Comparison of ENCODE assay signal across 16 mouse cellular contexts in genomic region chr5:106455984-106456383, GRCm38 (mm10). TPM values are rescaled to one million over a fixed set of nuclear protein-coding genes. Genes with fewer than 3 reads are reported as not detected.
A peak's percentile ranks its signal among the peaks of the same experiment; 100 is the strongest.
DNase-seq lines count a peak whose midpoint lies in the region; ATAC-seq and TF ChIP-seq lines count a peak whose summit lies in the region.
"Had no signal": no experiment of that assay in that cellular context is flagged by ENCODE, and none has a peak within 500 bp of the region (broad histone marks: within the 10 kb centered on the region; RNA-seq: fewer than 3 reads in every experiment).

No protein-coding gene starts in this region.

- H3K27me3 ChIP-seq in intestine, embryonic 14.5 days (replicated peaks; ENCODE audit: control insufficient read depth, insufficient read depth, low read length), result peaks cover 97% of the 10 kb centered on the region
- peaks cover 91% of the 10 kb centered on the region for H3K27me3 ChIP-seq in intestine, postnatal 0 days (replicated peaks; ENCODE audit: control insufficient read depth, insufficient read depth, low read length)
- H3K27me3 ChIP-seq in hindbrain, embryonic 10.5 days (ENCODE audit: insufficient read depth, poor library complexity, severe bottlenecking), result peaks cover 100% of the 10 kb centered on the region
- peaks cover 91% of the 10 kb centered on the region for H3K27me3 ChIP-seq in midbrain, embryonic 12.5 days
- peaks cover 81% of the 10 kb centered on the region for H3K27me3 ChIP-seq in neural tube, embryonic 15.5 days (replicated peaks)
- peaks cover 90% of the 10 kb centered on the region for H3K27me3 ChIP-seq in heart, embryonic 12.5 days (replicated peaks)
- H3K27me3 ChIP-seq: CH12.LX had no signal

- H3K27ac ChIP-seq in intestine, embryonic 14.5 days (ENCODE audit: low read depth), result no peak overlapping the region
- H3K27ac ChIP-seq in intestine, postnatal 0 days (ENCODE audit: low read depth, low read length), result no peak overlapping the region
- H3K27ac ChIP-seq in hindbrain, embryonic 10.5 days, result no peak overlapping the region
- peak overlapping the region; percentile 90 for H3K27ac ChIP-seq in midbrain, embryonic 12.5 days (replicated peaks)
- H3K27ac ChIP-seq in neural tube, embryonic 15.5 days (replicated peaks), result no peak overlapping the region
- no peak overlapping the region for H3K27ac ChIP-seq in heart, embryonic 12.5 days (ENCODE audit: poor library complexity, severe bottlenecking)
- H3K27ac ChIP-seq: heart, embryonic 13.5 days; stomach, embryonic 15.5 days had no signal

- 0 out of 2 replicates have a peak, but pooled peaks cover 4% of the 10 kb centered on the region for H3K4me1 ChIP-seq in intestine, embryonic 14.5 days (replicated peaks; ENCODE audit: control insufficient read depth, insufficient read depth, low read length)
- H3K4me1 ChIP-seq in intestine, postnatal 0 days (replicated peaks; ENCODE audit: control insufficient read depth, insufficient read depth, low read length), result peaks cover 5% of the 10 kb centered on the region; the same call in 1 of the 2 replicates
- H3K4me1 ChIP-seq in hindbrain, embryonic 10.5 days (replicated peaks), result peaks cover 56% of the 10 kb centered on the region
- peaks cover 45% of the 10 kb centered on the region for H3K4me1 ChIP-seq in midbrain, embryonic 12.5 days
- H3K4me1 ChIP-seq in neural tube, embryonic 15.5 days, result peaks cover 22% of the 10 kb centered on the region
- H3K4me1 ChIP-seq in lung, adult 2 months (ENCODE audit: control insufficient read depth, insufficient read depth, low read length), result no peaks in the 10 kb centered on the region
- H3K4me1 ChIP-seq in heart, embryonic 12.5 days (replicated peaks), result peaks cover 33% of the 10 kb centered on the region

- no peak for TF ChIP-seq CTCF in intestine, postnatal 0 days (IDR thresholded peaks at IDR 0.05; ENCODE audit: low read depth)
- no peak for TF ChIP-seq CTCF in lung, adult 2 months (IDR thresholded peaks at IDR 0.05; ENCODE audit: insufficient read depth, low read length)

- H3K4me2 ChIP-seq in intestine, embryonic 14.5 days (ENCODE audit: low read length), result no peak overlapping the region
- H3K4me2 ChIP-seq in intestine, postnatal 0 days (replicated peaks; ENCODE audit: low read depth), result no peak overlapping the region
- H3K4me2 ChIP-seq in midbrain, embryonic 12.5 days (replicated peaks), result peak overlapping the region; percentile 52
- no peak overlapping the region for H3K4me2 ChIP-seq in neural tube, embryonic 15.5 days
- H3K4me2 ChIP-seq in heart, embryonic 12.5 days, result no peak overlapping the region
- H3K4me2 ChIP-seq: heart, embryonic 13.5 days; stomach, embryonic 15.5 days had no signal

- no peaks in the 10 kb centered on the region for H3K9me3 ChIP-seq in intestine, embryonic 14.5 days (ENCODE audit: control insufficient read depth, low read length)
- no peaks in the 10 kb centered on the region for H3K9me3 ChIP-seq in intestine, postnatal 0 days (ENCODE audit: control insufficient read depth)
- H3K9me3 ChIP-seq in hindbrain, embryonic 10.5 days, result no peaks in the 10 kb centered on the region
- H3K9me3 ChIP-seq in midbrain, embryonic 12.5 days, result no peaks in the 10 kb centered on the region
- no peaks in the 10 kb centered on the region for H3K9me3 ChIP-seq in neural tube, embryonic 15.5 days (replicated peaks)
- no peaks in the 10 kb centered on the region for H3K9me3 ChIP-seq in heart, embryonic 12.5 days (replicated peaks)
- H3K9me3 ChIP-seq: heart, embryonic 13.5 days; stomach, embryonic 15.5 days had no signal

- no peak overlapping the region for H3K9ac ChIP-seq in intestine, embryonic 14.5 days (ENCODE audit: low read length)
- no peak overlapping the region for H3K9ac ChIP-seq in intestine, postnatal 0 days (ENCODE audit: low read depth, low read length)
- H3K9ac ChIP-seq in midbrain, embryonic 12.5 days (replicated peaks), result peak overlapping the region; percentile 73
- no peak overlapping the region for H3K9ac ChIP-seq in neural tube, embryonic 15.5 days (replicated peaks)
- no peak overlapping the region for H3K9ac ChIP-seq in heart, embryonic 12.5 days
- H3K9ac ChIP-seq: heart, embryonic 13.5 days; stomach, embryonic 15.5 days had no signal

- H3K4me3 ChIP-seq in intestine, embryonic 14.5 days (ENCODE audit: low read depth, low read length), result no peak overlapping the region
- no peak overlapping the region for H3K4me3 ChIP-seq in intestine, postnatal 0 days (ENCODE audit: low read depth, low read length)
- H3K4me3 ChIP-seq in hindbrain, embryonic 10.5 days, result peak overlapping the region; percentile 26; the same call in 1 of the 2 replicates
- H3K4me3 ChIP-seq in midbrain, embryonic 12.5 days, result peak overlapping the region; percentile 46
- 0 out of 2 replicates have a peak overlapping the region, but pooled peaks have one; percentile 5 for H3K4me3 ChIP-seq in neural tube, embryonic 15.5 days (replicated peaks)
- H3K4me3 ChIP-seq in lung, adult 2 months (replicated peaks; ENCODE audit: extremely low read depth, low read depth, low read length), result no peak overlapping the region
- H3K4me3 ChIP-seq in heart, embryonic 12.5 days, result no peak overlapping the region
- H3K4me3 ChIP-seq: heart, embryonic 13.5 days; stomach, embryonic 15.5 days had no signal

- no peak for TF ChIP-seq POLR2A in lung, adult 2 months (IDR thresholded peaks at IDR 0.05; ENCODE audit: borderline replicate concordance, extremely low read depth, low read depth, low read length)

- DNase-seq in intestine, embryonic 14.5 days (ENCODE audit: low spot score), result peak; percentile 54
- DNase-seq in hindbrain, embryonic 10.5 days (ENCODE audit: low spot score), result peak; percentile 23
- DNase-seq in lung, adult 2 months, result no peak
- DNase-seq: kidney, postnatal 14 days; liver had no signal

- ATAC-seq in intestine, embryonic 14.5 days (replicated peaks; ENCODE audit: low FRiP score, low TSS enrichment, low read depth), result no peak
- no peak for ATAC-seq in intestine, postnatal 0 days
- no peak for ATAC-seq in midbrain, embryonic 12.5 days (ENCODE audit: low FRiP score, low read depth)
- no peak for ATAC-seq in neural tube, embryonic 15.5 days (ENCODE audit: low FRiP score)
- no peak for ATAC-seq in heart, embryonic 12.5 days (ENCODE audit: insufficient number of reproducible peaks, low FRiP score)
- ATAC-seq: inflammation-experienced regulatory T-cells, adult 6 months; lung, postnatal 0 days had no signal

- no peaks in the 10 kb centered on the region for H3K36me3 ChIP-seq in intestine, embryonic 14.5 days (ENCODE audit: control insufficient read depth, insufficient read depth, low read length)
- H3K36me3 ChIP-seq in intestine, postnatal 0 days (ENCODE audit: control insufficient read depth, insufficient read depth), result no peaks in the 10 kb centered on the region
- no peaks in the 10 kb centered on the region for H3K36me3 ChIP-seq in hindbrain, embryonic 10.5 days
- no peaks in the 10 kb centered on the region for H3K36me3 ChIP-seq in midbrain, embryonic 12.5 days
- no peaks in the 10 kb centered on the region for H3K36me3 ChIP-seq in neural tube, embryonic 15.5 days
- H3K36me3 ChIP-seq in heart, embryonic 12.5 days, result no peaks in the 10 kb centered on the region
- H3K36me3 ChIP-seq: heart, embryonic 13.5 days; stomach, embryonic 15.5 days had no signal

- 3% methylated on average over 7 of the region's 7 CpGs for WGBS in intestine, embryonic 14.5 days
- 4% methylated on average over 7 of the region's 7 CpGs for WGBS in intestine, postnatal 0 days
- 1% methylated on average over 7 of the region's 7 CpGs for WGBS in hindbrain, embryonic 10.5 days
- 2% methylated on average over 7 of the region's 7 CpGs for WGBS in midbrain, embryonic 12.5 days
- WGBS in neural tube, embryonic 15.5 days, result 1% methylated on average over 7 of the region's 7 CpGs
- 5% methylated on average over 7 of the region's 7 CpGs for WGBS in lung, adult 2 months
- 3% methylated on average over 7 of the region's 7 CpGs for WGBS in heart, embryonic 12.5 days

RNA-seq across cellular contexts. Expression of gene Barhl2, which starts 2.0 kb away (rescaled TPM):
- not detected in 2 replicates for polyA plus RNA-seq in intestine, embryonic 14.5 days (2014; fragmentation: Nextera tagmentation; extraction: Ambion mirVana)
- not detected in 2 replicates for polyA plus RNA-seq in intestine, postnatal 0 days (2015; fragmentation: Nextera tagmentation; extraction: Ambion mirVana)
- polyA plus RNA-seq in hindbrain, embryonic 10.5 days (2016; fragmentation: Nextera tagmentation; extraction: Ambion mirVana), result 1.1 and 1.4 TPM in 2 replicates
- polyA plus RNA-seq in midbrain, embryonic 12.5 days (2016; fragmentation: Nextera tagmentation; extraction: Ambion mirVana), result 8.4 and 15.6 TPM in 2 replicates
- polyA plus RNA-seq in neural tube, embryonic 15.5 days (2015; fragmentation: Nextera tagmentation; extraction: Ambion mirVana), result 1.5 and 1.8 TPM in 2 replicates
- not detected in 2 replicates for polyA plus RNA-seq in lung, adult 2 months (2012; rRNA removed)
- polyA plus RNA-seq in heart, embryonic 12.5 days (2016; fragmentation: Nextera tagmentation; extraction: Ambion mirVana), result not detected in 2 replicates
- polyA plus RNA-seq: cortical plate, adult 2 months; heart, embryonic 13.5 days; inflammation-experienced regulatory T-cells, adult 6 months; lung, postnatal 0 days; stomach, embryonic 15.5 days; urinary bladder, adult 2 months had no signal

Comparison
In these comparisons a context has a peak if more than half of its experiments do, and no peak if none do; other contexts are left out.
1. H3K4me3 ChIP-seq: peak in hindbrain, embryonic 10.5 days (single experiment), midbrain, embryonic 12.5 days (single experiment) and neural tube, embryonic 15.5 days (single experiment); none in intestine, embryonic 14.5 days (single experiment), intestine, postnatal 0 days (single experiment), lung, adult 2 months (single experiment) and heart, embryonic 12.5 days (single experiment).